Mouse (Mus musculus): Measurements from ENCODE around the gene Sgip1. TPM values are rescaled to one million over a fixed set of nuclear protein-coding genes. Genes with fewer than 3 reads are reported as not detected.

The Sgip1 gene
- total and polyA plus RNA-seq, 2 experiments from 2014 or later = 51.4 to 78.0 TPM

- no peaks in the 10 kb centered on the region for H3K4me1 ChIP-seq (ENCODE audit: insufficient read depth, low read length)
- H3K36me3 ChIP-seq (ENCODE audit: insufficient read depth, low read length) = no peaks in the 10 kb centered on the region
- no peak for DNase-seq (ENCODE audit: low spot score)
- no peak overlapping the region for H3K4me3 ChIP-seq (ENCODE audit: low read depth, low read length)
- no peaks in the 10 kb centered on the region for H3K27me3 ChIP-seq (ENCODE audit: insufficient read depth, low read length)
- H3K4me2 ChIP-seq (ENCODE audit: low read depth, low read length, poor library complexity, severe bottlenecking) = no peak overlapping the region
- H3K9ac ChIP-seq (replicated peaks; ENCODE audit: low read length, poor library complexity, severe bottlenecking) = no peak overlapping the region
- ATAC-seq (ENCODE audit: low FRiP score) = no peak
- no peaks in the 10 kb centered on the region for H3K9me3 ChIP-seq (ENCODE audit: low read length)
- TF ChIP-seq CTCF (IDR thresholded peaks at IDR 0.05) = no peak
- WGBS = 91% methylated on average over 3 of the region's 3 CpGs
- no peak overlapping the region for H3K27ac ChIP-seq (ENCODE audit: low read depth, low read length)
These were observed 65.9 kb downstream of the Sgip1 start for GRCm38 (mm10) chr4:102806987-102807386.

DNA sequence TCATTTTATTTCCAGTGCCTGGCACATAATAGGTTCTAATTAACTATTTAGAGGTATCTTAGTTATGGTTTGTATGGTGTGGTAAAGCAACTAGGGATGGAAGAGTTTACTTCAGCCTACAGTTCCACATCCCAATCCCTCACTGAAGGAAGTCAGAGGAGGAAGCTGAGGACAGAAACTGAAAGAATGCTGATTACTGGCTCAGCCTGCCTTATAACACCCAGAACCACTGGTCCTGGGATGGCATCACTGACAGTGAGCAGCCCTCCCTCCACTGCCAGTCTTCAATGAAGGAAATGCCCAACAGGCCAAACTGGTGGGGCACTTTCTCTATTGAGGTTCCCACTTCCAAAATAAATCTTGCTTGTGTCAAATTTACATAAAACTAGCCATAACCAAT lies 67.2 kb downstream of the Sgip1 start:
- H3K4me2 ChIP-seq (ENCODE audit: low read depth, low read length, poor library complexity, severe bottlenecking) = no peak overlapping the region
- no peak for DNase-seq (ENCODE audit: low spot score)

DNA sequence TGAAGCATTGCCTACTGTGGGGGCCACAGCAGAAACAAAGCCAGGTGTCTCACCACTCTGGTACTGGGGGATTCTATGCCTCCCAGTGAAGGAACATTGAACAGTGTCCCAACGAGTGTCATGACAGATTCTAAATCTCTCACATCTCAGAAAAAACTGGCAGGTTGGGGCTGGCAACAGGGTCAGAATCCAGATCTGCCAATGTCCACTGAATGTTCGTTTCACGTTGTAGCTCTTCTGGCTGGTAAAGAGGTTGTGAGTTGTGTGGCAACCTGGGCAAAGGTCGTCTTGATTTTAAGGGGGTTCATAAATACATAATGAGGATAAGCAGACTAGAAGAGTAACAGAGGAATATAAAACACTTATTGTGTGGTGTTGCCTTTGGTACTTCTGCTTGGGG lies 68.2 kb downstream of the Sgip1 start:
- H3K9me3 ChIP-seq (ENCODE audit: low read length) = no peaks in the 10 kb centered on the region
- H3K36me3 ChIP-seq (ENCODE audit: insufficient read depth, low read length) = no peaks in the 10 kb centered on the region
- no peak overlapping the region for H3K4me2 ChIP-seq (ENCODE audit: low read depth, low read length, poor library complexity, severe bottlenecking)
- no peak for TF ChIP-seq CTCF (IDR thresholded peaks at IDR 0.05)
- ATAC-seq (ENCODE audit: low FRiP score) = no peak
- no peak for DNase-seq (ENCODE audit: low spot score)
- H3K4me3 ChIP-seq (ENCODE audit: low read depth, low read length) = no peak overlapping the region
- 82% methylated on average over 4 of the region's 4 CpGs for WGBS
- no peak overlapping the region for H3K9ac ChIP-seq (replicated peaks; ENCODE audit: low read length, poor library complexity, severe bottlenecking)
- no peaks in the 10 kb centered on the region for H3K4me1 ChIP-seq (ENCODE audit: insufficient read depth, low read length)
- H3K27me3 ChIP-seq (ENCODE audit: insufficient read depth, low read length) = no peaks in the 10 kb centered on the region
- H3K27ac ChIP-seq (ENCODE audit: low read depth, low read length) = no peak overlapping the region

More for the DNA sequence above, 67.2 kb downstream of the Sgip1 start:
- Histone ChIP-seq H3K36me3 (ENCODE audit: insufficient read depth, low read length) (no peaks in the 10 kb centered on the region), H3K9me3 (ENCODE audit: low read length) (no peaks in the 10 kb centered on the region), H3K27me3 (ENCODE audit: insufficient read depth, low read length) (no peaks in the 10 kb centered on the region), H3K4me1 (ENCODE audit: insufficient read depth, low read length) (no peaks in the 10 kb centered on the region), H3K9ac (replicated peaks; ENCODE audit: low read length, poor library complexity, severe bottlenecking) (no peak overlapping the region), H3K27ac (ENCODE audit: low read depth, low read length) (no peak overlapping the region), H3K4me3 (ENCODE audit: low read depth, low read length) (no peak overlapping the region)
- TF ChIP-seq CTCF (IDR thresholded peaks at IDR 0.05) = no peak
- no peak for ATAC-seq (ENCODE audit: low FRiP score)

DNA sequence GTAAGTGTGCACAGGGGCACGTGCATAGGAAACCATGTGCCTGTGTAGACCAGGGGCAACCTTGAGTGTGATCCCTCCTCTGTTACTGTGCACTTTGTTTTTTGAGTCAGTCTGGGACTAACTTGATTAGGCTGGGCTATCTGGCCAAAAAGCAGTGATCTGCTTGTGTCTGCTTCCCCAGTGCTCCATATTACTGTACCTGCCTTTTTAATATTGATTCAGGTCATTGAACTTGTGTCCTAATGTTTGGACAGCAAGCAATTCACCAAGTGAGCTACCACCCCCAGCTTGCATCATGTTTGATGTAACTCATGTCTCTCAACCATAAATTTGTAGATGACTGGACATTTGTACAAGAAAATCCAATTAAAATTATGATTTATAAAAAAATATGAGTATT lies 69.2 kb downstream of the Sgip1 start:
- ATAC-seq (ENCODE audit: low FRiP score) = no peak
- no peak for DNase-seq (ENCODE audit: low spot score)
- no peak overlapping the region for H3K4me3 ChIP-seq (ENCODE audit: low read depth, low read length)
- no peaks in the 10 kb centered on the region for H3K36me3 ChIP-seq (ENCODE audit: insufficient read depth, low read length)
- no peaks in the 10 kb centered on the region for H3K27me3 ChIP-seq (ENCODE audit: insufficient read depth, low read length)
- H3K9me3 ChIP-seq (ENCODE audit: low read length) = no peaks in the 10 kb centered on the region
- no peak for TF ChIP-seq CTCF (IDR thresholded peaks at IDR 0.05)
- no peak overlapping the region for H3K27ac ChIP-seq (ENCODE audit: low read depth, low read length)
- no peak overlapping the region for H3K4me2 ChIP-seq (ENCODE audit: low read depth, low read length, poor library complexity, severe bottlenecking)
- no peak overlapping the region for H3K9ac ChIP-seq (replicated peaks; ENCODE audit: low read length, poor library complexity, severe bottlenecking)
- 89% methylated on average over 1 of the region's 1 CpGs for WGBS
- H3K4me1 ChIP-seq (ENCODE audit: insufficient read depth, low read length) = no peaks in the 10 kb centered on the region

- Histone ChIP-seq H3K27ac (ENCODE audit: low read depth, low read length) (no peak overlapping the region), H3K9ac (replicated peaks; ENCODE audit: low read length, poor library complexity, severe bottlenecking) (no peak overlapping the region), H3K4me1 (ENCODE audit: insufficient read depth, low read length) (no peaks in the 10 kb centered on the region), H3K27me3 (ENCODE audit: insufficient read depth, low read length) (no peaks in the 10 kb centered on the region), H3K4me3 (ENCODE audit: low read depth, low read length) (no peak overlapping the region), H3K4me2 (ENCODE audit: low read depth, low read length, poor library complexity, severe bottlenecking) (no peak overlapping the region), H3K36me3 (ENCODE audit: insufficient read depth, low read length) (no peaks in the 10 kb centered on the region), H3K9me3 (ENCODE audit: low read length) (no peaks in the 10 kb centered on the region)
- 61% methylated on average over 9 of the region's 9 CpGs for WGBS
- TF ChIP-seq CTCF (IDR thresholded peaks at IDR 0.05) = no peak
- ATAC-seq (ENCODE audit: low FRiP score) (no peak), DNase-seq (ENCODE audit: low spot score) (no peak)
These were observed 70.1 kb downstream of the Sgip1 start for GRCm38 (mm10) chr4:102811007-102811805.

GRCm38 (mm10) chr4:102813346-102813745 lies 72.2 kb downstream of the Sgip1 start:
- Histone ChIP-seq H3K27ac (ENCODE audit: low read depth, low read length) (no peak overlapping the region), H3K9me3 (ENCODE audit: low read length) (no peaks in the 10 kb centered on the region), H3K36me3 (ENCODE audit: insufficient read depth, low read length) (no peaks in the 10 kb centered on the region), H3K4me2 (ENCODE audit: low read depth, low read length, poor library complexity, severe bottlenecking) (no peak overlapping the region), H3K27me3 (ENCODE audit: insufficient read depth, low read length) (no peaks in the 10 kb centered on the region), H3K4me1 (ENCODE audit: insufficient read depth, low read length) (no peaks in the 10 kb centered on the region), H3K9ac (replicated peaks; ENCODE audit: low read length, poor library complexity, severe bottlenecking) (no peak overlapping the region), H3K4me3 (ENCODE audit: low read depth, low read length) (no peak overlapping the region)
- WGBS = 86% methylated on average over 8 of the region's 8 CpGs
- DNase-seq (ENCODE audit: low spot score) (no peak), ATAC-seq (ENCODE audit: low FRiP score) (no peak)
- TF ChIP-seq CTCF (IDR thresholded peaks at IDR 0.05) = no peak

Measured in midbrain, postnatal 0 days (tissue).